Mouse (Mus musculus) gastrocnemius, adult 2 months (tissue): ENCODE measurements at regions not wholly inside any gene's neighbourhood (a gene's known extent, or its start where the extent isn't known, plus 50 kb on each side); places are given as distances from the start of the nearest gene placed in this dataset.

Experiments used
- DNase-seq: peaks from one replicate; pipeline ENCODE4 v3.0.0; 2022
- H3K27ac ChIP-seq: fragments of 200-600 bp; 2 replicates; pipeline ENCODE4 v1.8.1; 2022; ENCODE audit warnings: mild to moderate bottlenecking
- H3K4me3 ChIP-seq: fragments of 200-600 bp; 2 replicates; pipeline ENCODE4 v1.8.1; 2022; ENCODE audit warnings: mild to moderate bottlenecking, moderate library complexity
- CTCF ChIP-seq: fragments of 200-600 bp; IDR thresholded peaks from 2 replicates; pipeline ENCODE4 v1.8.1; 2022; ENCODE audit warnings: antibody characterized with exemption, mild to moderate bottlenecking, moderate library complexity
- intact Hi-C: fragments of 180-260 bp; cut with DNase I; formaldehyde crosslinking; loops from one replicate; pipeline ENCODE4 v1.15.1; 2025

GRCm38 (mm10) chr2:93112320-93112719 is 66.4 kb upstream of the Prdm11 start:
- intact Hi-C loops = no loop called here
- Histone ChIP-seq H3K4me3 (no peak overlapping the region), H3K27ac (no peak overlapping the region)
- TF ChIP-seq CTCF = no peak
- DNase-seq = no peak

GRCm38 (mm10) chr2:93110898-93111297 is 64.9 kb upstream of the Prdm11 start:
- Histone ChIP-seq H3K4me3 (no peak overlapping the region), H3K27ac (no peak overlapping the region)
- intact Hi-C loops = no loop called here
- TF ChIP-seq CTCF = no peak
- no peak for DNase-seq

GRCm38 (mm10) chr2:93106581-93106980 is 60.6 kb upstream of the Prdm11 start:
- Histone ChIP-seq H3K4me3 (no peak overlapping the region), H3K27ac (no peak overlapping the region)
- no peak for TF ChIP-seq CTCF
- intact Hi-C loops = no loop called here
- DNase-seq = no peak

- no peak overlapping the region for H3K27ac ChIP-seq
These were observed 56.0 kb upstream of the Prdm11 start for GRCm38 (mm10) chr2:93101991-93102390.

GRCm38 (mm10) chr2:93099780-93100179 is 53.8 kb upstream of the Prdm11 start:
- no peak for TF ChIP-seq CTCF
- no peak overlapping the region for H3K4me3 ChIP-seq
- no peak overlapping the region for H3K27ac ChIP-seq
- no peak for DNase-seq
- intact Hi-C loops = no loop called here

More at GRCm38 (mm10) chr2:93101991-93102390, 56.0 kb upstream of the Prdm11 start:
- no peak for TF ChIP-seq CTCF
- H3K4me3 ChIP-seq = no peak overlapping the region
- intact Hi-C loops = no loop called here
- no peak for DNase-seq

GRCm38 (mm10) chr2:93097016-93097415 is 51.0 kb upstream of the Prdm11 start:
- intact Hi-C loops = no loop called here

GRCm38 (mm10) chr2:93096078-93096729 is 50.2 kb upstream of the Prdm11 start:
- no peak for TF ChIP-seq CTCF
- intact Hi-C loops = no loop called here
- Histone ChIP-seq H3K27ac (no peak overlapping the region), H3K4me3 (no peak overlapping the region)
- no peak for DNase-seq

More at GRCm38 (mm10) chr2:93097016-93097415, 51.0 kb upstream of the Prdm11 start:
- DNase-seq = no peak
- no peak overlapping the region for H3K27ac ChIP-seq
- TF ChIP-seq CTCF = no peak
- no peak overlapping the region for H3K4me3 ChIP-seq
